Mouse (Mus musculus) lung, postnatal 4 days (tissue): ENCODE measurements around the gene Nosip.

Experiments
- DNase-seq, 2 experiments: peaks; one replicate each; pipeline ENCODE4 v3.0.0; 2021

Nosip gene

GRCm38 (mm10) chr7:45060632-45061122 is 1.6 kb upstream of the Nosip start:
- no peak for DNase-seq

DNA sequence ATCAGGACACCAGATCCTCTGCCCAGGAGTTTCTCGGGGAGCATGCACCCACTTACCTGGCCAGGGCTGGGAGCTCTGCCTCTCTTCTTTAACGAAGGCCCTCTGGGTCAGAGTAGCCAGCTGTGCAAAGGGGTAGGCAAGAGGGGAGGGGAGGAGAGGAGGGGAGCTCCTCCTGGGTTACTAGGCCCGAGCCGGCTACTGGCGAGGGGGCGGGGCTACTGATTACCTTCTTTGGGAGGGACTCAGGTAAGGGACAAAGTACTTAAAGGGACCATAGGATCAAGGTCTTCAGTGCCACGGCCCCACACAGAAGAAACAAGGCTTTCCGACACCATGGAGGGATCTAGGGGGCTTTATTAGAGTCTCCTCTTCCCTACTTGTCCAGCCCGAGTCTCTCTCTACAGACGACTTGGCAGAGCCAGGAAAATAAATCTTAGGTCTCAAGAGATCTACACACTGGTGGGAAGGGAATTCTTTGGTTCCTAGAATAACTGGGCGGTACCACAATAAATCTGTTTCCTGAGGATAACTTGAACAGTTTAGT is 625 bp upstream of the Nosip start:
- peak; percentile 65 to 76 for DNase-seq

DNA sequence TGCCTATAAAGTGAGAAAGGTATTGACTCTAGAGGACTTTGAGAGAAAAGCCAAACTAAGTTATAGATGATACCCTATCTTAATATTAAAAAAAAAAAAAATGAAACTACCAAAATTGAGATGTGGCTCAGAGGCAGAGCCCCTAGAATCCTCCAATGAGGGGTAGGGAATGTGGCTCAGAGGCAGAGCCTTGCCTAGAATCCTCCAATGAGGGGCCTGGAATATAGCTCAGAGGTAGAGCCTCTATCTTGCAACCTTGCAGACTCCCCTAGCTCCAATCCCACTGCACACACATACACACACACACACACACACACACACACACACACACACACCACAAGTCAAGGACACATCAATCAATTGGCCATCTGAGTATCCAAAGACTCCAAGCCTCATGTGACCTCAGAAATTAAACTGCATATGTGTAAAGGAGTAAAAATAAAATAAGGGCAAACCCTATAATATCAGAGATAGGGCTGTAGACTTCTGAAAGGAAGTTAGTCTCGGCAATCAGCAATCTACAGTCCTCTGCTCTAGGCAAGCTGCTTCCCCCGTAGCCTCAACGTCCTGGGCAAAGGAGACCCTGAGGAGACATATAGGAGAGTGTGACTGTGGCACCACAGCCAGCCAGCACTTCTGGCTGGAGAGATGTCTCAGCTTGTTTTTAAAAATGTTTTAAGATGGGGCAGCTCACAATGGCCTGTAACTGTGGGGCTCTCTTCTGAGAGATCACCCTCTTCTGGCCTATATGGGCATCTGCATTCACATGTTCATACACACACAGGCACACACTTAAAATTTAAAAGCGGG is 5.2 kb downstream of the Nosip start:
- DNase-seq: no peak

GRCm38 (mm10) chr7:45068000-45068318 is 5.7 kb downstream of the Nosip start:
- peak; percentile 59 to 77 for DNase-seq

DNA sequence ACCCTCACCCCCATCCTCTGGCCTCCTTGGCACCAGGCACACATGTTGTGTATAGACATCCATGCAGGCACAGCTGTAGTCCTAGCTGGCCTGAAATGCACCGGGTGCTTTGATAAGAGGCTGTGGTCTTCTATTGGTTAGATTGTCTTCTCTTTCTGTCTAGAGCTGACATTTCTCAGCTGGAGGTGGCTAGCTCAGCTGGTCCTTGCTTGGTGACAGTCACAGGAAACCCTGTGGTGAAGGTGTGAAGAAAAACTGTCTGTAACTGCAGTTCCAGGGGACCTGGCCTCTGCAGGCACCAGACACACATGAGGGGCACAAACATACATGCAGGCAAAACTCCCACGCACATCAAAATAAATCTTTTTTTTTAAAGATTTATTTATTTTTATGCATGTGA is 7.4 kb downstream of the Nosip start:
- DNase-seq: no peak

DNA sequence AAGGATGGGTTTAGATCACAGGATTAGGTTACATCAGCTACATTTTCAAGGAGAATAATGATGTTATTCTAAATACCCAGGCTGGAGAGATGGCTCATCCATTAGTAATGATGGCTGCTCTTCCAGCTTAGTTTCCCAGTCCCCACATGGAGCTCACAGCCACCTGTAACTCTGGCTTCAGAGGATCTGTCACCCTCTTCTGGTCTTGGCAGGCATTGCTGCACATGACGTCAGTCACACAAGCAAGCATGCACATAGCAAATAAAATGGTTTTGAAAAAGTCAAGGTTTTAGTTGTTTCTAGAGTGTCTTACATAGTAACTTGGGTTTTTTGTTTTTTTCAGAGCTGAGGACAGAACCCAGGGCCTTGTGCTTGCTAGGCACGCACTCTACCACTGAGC is 10.0 kb downstream of the Nosip start:
- no peak for DNase-seq

DNA sequence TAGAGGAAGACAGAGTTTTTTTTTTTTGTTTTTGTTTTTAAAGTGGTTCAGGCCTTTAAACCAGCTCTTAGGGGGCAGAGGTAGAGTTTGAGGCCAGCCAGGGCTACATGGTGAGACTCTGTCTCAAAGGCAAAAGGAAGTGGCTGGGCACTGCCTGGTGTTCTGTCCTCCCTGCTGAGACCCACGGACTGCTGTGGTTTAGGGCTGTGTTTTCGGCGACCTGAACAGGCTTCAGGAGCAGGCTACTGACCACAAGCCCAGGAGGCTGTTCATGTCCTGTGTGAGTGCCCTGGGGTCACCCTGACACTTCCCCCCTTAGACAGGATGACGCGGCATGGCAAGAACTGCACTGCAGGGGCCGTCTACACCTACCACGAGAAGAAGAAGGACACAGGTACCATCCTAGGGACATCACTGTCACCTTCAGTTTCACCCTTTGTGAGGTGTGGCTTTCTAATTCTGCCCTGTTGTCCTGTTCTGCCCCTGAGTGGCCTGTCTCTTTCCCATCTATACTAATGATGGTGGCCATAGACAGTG is 11.0 kb downstream of the Nosip start:
- no peak for DNase-seq

GRCm38 (mm10) chr7:45073949-45074348 is 11.7 kb downstream of the Nosip start:
- no peak for DNase-seq

- DNase-seq: no peak
Observed at GRCm38 (mm10) chr7:45075405-45075804, 13.2 kb downstream of the Nosip start.

DNA sequence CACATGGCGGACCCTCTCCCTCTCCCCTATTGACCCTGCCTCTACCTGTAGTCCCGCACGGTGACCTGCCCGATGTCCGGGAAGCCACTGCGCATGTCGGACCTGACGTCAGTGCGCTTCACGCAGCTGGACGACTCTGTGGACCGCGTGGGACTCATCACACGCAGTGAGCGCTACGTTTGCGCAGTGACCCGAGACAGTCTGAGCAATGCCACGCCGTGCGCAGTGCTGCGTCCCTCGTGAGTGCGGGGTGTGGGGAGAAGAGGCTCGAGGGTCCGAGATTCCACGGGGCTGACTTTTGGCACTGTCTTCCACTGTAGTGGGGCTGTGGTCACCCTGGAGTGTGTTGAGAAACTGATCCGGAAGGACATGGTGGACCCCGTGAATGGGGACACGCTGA is 14.3 kb downstream of the Nosip start:
- no peak for DNase-seq

GRCm38 (mm10) chr7:45077322-45077721 is 15.1 kb downstream of the Nosip start:
- no peak for DNase-seq

- no peak for DNase-seq
Observed at GRCm38 (mm10) chr7:45077829-45078228, 15.6 kb downstream of the Nosip start.

DNA sequence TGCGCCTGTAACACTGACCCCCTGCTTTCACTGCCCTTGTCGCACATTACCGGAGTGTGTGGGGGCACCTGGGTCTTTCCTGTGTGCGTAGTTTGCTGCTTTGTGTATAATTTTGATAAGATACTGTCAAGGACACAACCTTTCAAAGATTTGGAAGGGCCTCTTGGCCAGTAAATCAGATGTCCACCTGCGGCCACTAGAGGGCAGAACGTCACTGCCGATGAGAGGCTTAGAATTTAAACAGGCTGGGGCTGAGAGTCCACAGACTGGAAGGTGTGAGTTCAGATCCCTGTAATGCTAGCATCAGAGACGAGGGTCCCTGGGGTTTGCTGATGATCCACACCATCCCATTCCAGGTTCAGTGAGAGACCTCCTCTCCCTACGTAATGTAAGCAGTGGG is 16.3 kb downstream of the Nosip start:
- DNase-seq: peak; percentile 73 to 83

DNA sequence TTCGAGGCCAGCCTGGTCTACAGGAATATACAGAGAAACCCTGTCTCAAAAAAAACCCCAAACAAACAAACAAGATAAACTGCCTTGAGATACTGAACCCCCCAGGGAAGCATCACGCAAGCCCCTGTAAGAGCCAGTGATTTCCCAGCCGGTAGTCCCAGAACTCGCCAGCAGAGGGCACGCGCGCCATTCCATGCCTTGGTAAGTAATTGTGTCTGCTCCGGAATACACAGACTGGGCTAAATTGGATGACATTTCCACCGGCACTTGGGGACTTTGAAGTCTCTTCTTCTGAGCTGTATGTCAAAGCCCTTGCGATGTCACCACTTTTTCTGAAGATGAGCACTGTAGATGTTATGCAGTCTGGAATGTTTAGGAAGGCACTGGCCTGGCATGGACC is 17.6 kb downstream of the Nosip start:
- DNase-seq: peak; percentile 89 to 94

- no peak for DNase-seq
Observed at GRCm38 (mm10) chr7:45081016-45081415, 18.8 kb downstream of the Nosip start.

DNA sequence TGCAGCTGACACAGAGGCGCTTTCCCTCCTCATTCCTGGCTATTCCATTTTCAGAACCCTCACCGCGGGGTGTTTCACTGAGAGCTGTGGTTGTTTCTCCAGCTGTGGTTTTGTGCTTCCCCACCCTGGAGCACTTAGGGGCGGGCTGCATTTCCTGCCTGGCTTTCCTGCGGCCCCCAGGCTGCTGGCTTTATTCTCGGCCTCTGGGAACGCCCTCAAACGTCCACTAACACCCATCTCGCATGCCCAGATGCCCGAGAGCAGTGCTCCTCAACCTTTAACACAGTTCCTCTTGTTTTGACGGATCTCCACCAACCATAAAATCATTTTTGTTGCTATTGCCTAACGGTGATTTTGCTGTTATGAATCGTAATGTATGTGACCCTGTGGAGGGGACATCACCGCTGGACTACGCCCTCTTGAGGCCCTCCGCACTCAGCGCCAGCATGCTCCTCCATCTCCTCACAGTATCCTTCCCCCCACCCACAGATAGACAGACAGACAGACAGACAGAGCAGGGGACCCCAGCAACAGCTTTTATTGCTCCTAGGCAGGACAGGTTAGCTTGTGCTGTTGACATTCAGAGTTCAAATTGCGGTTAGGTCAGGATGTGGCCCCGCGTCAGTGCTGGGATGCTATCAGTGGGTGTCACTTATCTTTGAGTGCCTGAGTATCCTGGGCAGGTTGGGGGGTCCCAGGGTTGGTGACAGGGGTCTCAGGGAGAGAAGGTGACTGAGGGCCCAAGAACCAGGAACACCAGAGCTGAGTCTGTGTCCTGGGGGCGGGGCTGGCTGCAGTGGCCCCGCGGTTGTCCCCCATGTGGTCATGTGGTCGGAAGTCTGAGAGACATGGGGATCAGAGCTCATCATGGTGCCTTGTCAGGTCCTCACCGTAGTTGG is 20.4 kb downstream of the Nosip start:
- DNase-seq: peak; percentile 82 to 85

DNA sequence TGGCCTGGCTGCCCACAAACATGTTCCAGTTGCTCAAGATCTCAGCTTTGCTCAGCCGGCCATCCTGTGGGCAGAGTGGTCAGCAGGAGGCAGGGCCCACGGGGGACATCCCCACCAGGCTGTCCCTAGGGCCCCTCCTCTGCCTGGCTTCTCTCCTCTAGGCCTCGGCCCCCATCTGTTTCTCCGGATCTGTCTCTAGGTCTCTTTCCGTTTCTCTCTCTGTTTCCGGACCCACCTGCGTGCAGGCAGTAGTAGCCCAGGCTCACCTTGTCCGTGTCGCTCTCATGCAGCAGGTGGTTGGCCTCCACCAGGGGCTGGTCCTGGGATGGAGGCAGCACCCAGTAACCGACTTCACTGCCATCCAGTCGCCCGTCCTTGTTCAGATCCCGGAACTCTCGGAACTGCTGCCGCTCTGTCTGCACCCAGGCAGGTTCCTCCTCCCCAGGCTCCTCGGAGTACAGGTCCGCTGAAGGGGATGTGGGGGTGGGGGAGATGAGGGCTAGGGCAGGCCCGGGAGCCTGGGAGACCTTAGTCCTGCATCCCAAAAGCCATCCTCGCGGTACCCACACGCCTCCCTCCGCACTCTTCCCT is 21.2 kb downstream of the Nosip start:
- no peak for DNase-seq

GRCm38 (mm10) chr7:45086084-45086483 is 23.9 kb downstream of the Nosip start:
- DNase-seq: no peak

DNA sequence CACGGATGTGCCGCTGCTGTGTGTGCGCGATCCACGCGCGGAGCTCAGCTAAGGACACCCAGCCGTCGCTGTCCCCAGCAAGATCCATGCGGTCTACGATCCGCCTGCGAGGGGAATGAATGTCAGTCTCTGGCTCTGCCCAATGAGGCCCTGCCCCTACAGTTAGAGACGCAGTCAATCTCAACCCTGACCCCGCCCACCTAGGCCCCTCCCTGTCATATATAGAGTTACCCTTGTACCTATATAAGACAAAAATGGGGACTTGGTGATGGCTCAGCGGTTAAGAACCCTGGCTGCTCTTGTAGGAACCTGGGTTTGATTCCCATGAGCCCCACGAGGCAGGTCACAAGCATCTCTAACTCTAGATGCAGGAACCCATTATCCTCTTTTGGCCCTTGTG is 26.4 kb downstream of the Nosip start:
- no peak for DNase-seq

- DNase-seq: no peak
Observed at GRCm38 (mm10) chr7:45090251-45090977, 28.2 kb downstream of the Nosip start.

GRCm38 (mm10) chr7:45091001-45091990 is 29.1 kb downstream of the Nosip start:
- DNase-seq: peak; percentile 62 to 70
